Mouse (Mus musculus) adrenal gland (tissue): ENCODE measurements around the gene Trmt61a.
"Not testable (repeated sequence)": the region's sequence is repeated elsewhere in the genome, so short reads cannot be mapped to it uniquely, and the experiment has no call there.

ENCODE experiments used
- intact Hi-C: fragments of 180-260 bp; cut with DNase I; formaldehyde crosslinking; loops from one replicate; pipeline ENCODE4 v1.15.1; 2025

Gene Trmt61a

GRCm38 (mm10) chr12:111694880-111695804 is 17.2 kb downstream of the Trmt61a start:
- intact Hi-C loops, result no loop called here

- intact Hi-C loops, result loop anchor here (2.0 kb wide), 1 partner anchor 27 kb away; no protein-coding TSS in a partner anchor
Measured at GRCm38 (mm10) chr12:111696239-111696638, 18.3 kb downstream of the Trmt61a start.

GRCm38 (mm10) chr12:111697708-111698107 is 19.8 kb downstream of the Trmt61a start:
- intact Hi-C loops, result loop anchor here (2.0 kb wide), 1 partner anchor 29 kb away; no protein-coding TSS in a partner anchor

- intact Hi-C loops, result no loop called here
Measured at GRCm38 (mm10) chr12:111698346-111698913, 20.5 kb downstream of the Trmt61a start.

GRCm38 (mm10) chr12:111699542-111699941 is 21.6 kb downstream of the Trmt61a start:
- intact Hi-C loops, result no loop called here

- intact Hi-C loops, result no loop called here
Measured at GRCm38 (mm10) chr12:111700920-111701458, 23.1 kb downstream of the Trmt61a start.

- intact Hi-C loops, result no loop called here
Measured at GRCm38 (mm10) chr12:111703301-111703700, 25.4 kb downstream of the Trmt61a start.

- intact Hi-C loops, result no loop called here
Measured at GRCm38 (mm10) chr12:111704609-111705008, 26.7 kb downstream of the Trmt61a start.

GRCm38 (mm10) chr12:111705186-111705973 is 27.5 kb downstream of the Trmt61a start:
- intact Hi-C loops, result no loop called here

- intact Hi-C loops, result no loop called here
Measured at GRCm38 (mm10) chr12:111708181-111708580, 30.3 kb downstream of the Trmt61a start.

- intact Hi-C loops, result no loop called here
Measured at GRCm38 (mm10) chr12:111710091-111710490, 32.2 kb downstream of the Trmt61a start.

- intact Hi-C loops, result no loop called here
Measured at GRCm38 (mm10) chr12:111712476-111712875, 34.6 kb downstream of the Trmt61a start.

GRCm38 (mm10) chr12:111713004-111713651 is 35.2 kb downstream of the Trmt61a start, which contains the start of the genes Bag5 and Apopt1:
Bag5 (minus strand) TSS chr12:111713257.
Apopt1 (plus strand) TSS chr12:111713261.
- intact Hi-C loops, result no loop called here

- intact Hi-C loops, result not testable (repeated sequence)
Measured at GRCm38 (mm10) chr12:111713880-111714279, 36.0 kb downstream of the Trmt61a start.

GRCm38 (mm10) chr12:111716505-111716904 is 38.6 kb downstream of the Trmt61a start:
- intact Hi-C loops, result no loop called here

GRCm38 (mm10) chr12:111718656-111719055 is 40.8 kb downstream of the Trmt61a start:
- intact Hi-C loops, result no loop called here

- intact Hi-C loops, result no loop called here
Measured at GRCm38 (mm10) chr12:111720222-111720621, 42.3 kb downstream of the Trmt61a start.

GRCm38 (mm10) chr12:111722654-111723053 is 44.7 kb downstream of the Trmt61a start:
- intact Hi-C loops, result no loop called here

GRCm38 (mm10) chr12:111724638-111725337 is 46.9 kb downstream of the Trmt61a start:
- intact Hi-C loops, result no loop called here
